Mouse (Mus musculus): ENCODE data around the gene Hsbp1. TPM values are rescaled to one million over a fixed set of nuclear protein-coding genes. Genes with fewer than 3 reads are reported as not detected.

The Hsbp1 gene
- total RNA-seq, 2 experiments from 2014 or later = 561 to 593 TPM

GRCm38 (mm10) chr8:119385854-119386253 is 41.6 kb downstream of the Hsbp1 start:
- no peak for DNase-seq (ENCODE audit: low spot score in 2 of 2)

GRCm38 (mm10) chr8:119386988-119387387 is 42.7 kb downstream of the Hsbp1 start:
- DNase-seq (ENCODE audit: low spot score in 2 of 2) = no peak

DNA sequence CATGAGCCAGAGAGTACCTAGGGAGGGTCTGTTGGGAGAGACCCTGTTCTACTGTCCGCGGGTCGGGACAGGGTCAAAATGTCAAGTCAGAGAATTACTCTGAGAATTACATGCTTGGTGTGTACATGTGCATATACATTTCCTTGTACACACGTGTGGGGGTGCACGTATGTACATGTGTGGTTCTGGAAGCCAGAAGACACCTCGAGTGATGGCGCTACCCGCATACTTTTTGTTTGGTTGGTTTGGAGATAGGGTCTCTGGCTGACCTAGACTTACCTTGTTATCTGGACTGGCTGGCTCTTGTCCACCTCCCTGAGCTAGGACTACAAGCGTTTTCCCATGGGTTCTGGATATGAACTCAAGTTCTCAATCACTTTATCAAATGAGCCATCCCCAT is 49.8 kb downstream of the Hsbp1 start:
- no peak for DNase-seq (ENCODE audit: low spot score in 2 of 2)

DNA sequence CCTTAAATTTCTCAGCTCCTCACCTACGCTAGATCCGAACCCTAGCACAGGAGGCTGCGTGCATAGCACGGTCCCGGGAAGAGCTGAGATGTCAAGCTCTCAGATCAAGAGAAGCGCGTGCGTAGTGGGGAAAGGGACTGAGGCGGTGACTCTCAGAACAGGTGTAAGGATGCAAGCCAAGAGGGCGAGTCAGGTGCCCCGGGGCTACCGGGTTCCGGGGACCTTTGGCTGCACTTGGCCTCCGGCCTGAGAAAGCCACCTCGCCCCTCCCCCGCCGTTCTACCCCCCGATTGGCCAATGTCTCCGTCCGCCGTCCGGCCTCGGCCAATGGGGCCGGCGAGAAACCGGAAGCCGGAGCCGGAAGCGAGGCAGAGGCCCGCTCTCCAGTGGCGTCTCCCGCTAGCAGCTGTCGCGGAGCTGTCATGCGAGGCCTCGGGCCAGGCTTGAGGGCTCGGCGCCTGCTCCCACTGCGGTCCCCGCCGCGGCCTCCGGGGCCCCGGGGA is 50.3 kb downstream of the Hsbp1 start, which contains the start of gene Mlycd:
Gene Mlycd (plus strand): TSS at position 355 of the 503 bp plus-strand sequence.
- DNase-seq (ENCODE audit: low spot score in 2 of 2) = peak; percentile 89 to 93

DNA sequence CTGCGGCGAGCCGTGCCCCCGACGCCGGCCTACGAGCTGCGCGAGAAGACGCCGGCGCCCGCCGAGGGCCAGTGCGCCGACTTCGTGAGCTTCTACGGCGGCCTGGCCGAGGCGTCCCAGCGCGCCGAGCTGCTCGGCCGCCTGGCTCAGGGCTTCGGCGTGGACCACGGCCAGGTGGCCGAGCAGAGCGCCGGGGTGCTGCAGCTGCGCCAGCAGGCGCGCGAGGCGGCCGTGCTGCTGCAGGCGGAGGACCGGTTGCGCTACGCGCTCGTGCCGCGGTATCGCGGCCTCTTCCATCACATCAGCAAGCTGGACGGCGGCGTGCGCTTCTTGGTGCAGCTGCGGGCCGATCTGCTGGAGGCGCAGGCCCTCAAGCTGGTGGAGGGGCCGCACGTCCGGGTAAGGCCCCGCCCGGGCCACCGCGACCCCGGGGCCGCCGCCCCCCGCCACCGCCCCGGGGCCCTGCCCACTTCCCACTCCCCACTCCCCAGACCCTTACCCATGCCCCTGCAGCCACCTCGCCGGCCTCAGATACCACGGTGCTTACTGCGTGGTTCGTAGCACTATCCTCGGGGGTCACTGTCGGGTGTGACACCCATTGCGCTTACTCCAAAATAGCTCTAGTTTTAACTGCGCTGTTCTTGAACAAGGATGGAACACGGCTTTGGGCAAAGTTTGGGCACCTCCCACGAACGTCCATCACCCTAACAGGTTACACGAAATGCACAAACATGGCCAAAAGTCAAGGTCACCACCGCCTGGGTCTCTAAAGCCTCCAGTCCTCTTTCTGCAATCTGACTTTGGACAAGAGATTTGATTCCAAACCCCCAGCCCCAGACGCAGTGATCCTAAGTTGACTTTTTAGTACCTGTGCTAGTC is 51.0 kb downstream of the Hsbp1 start:
- DNase-seq (ENCODE audit: low spot score in 2 of 2) = no peak

Other genes starting within 250 kb of the Hsbp1 start
- gene Mlycd, start 50.4 kb downstream of the Hsbp1 start, total RNA-seq (2021) = 10 to 100 TPM; 20.3 to 22.3 TPM
- under 1 TPM; 0.25 to 0.33 TPM for gene Osgin1, start 89.6 kb downstream of the Hsbp1 start, total RNA-seq (2021)
- gene Necab2, start 102.2 kb downstream of the Hsbp1 start, total RNA-seq (2021) = 100 to 1,000 TPM; 112 to 114 TPM
- under 1 TPM; 0.21 to 0.22 TPM for gene Slc38a8, start 157.2 kb downstream of the Hsbp1 start, total RNA-seq (2021)
- gene Mbtps1, start 214.2 kb downstream of the Hsbp1 start, total RNA-seq (2021) = 10 to 100 TPM; 62.7 to 67.9 TPM
- gene Hsdl1, start 230.7 kb downstream of the Hsbp1 start, total RNA-seq (2021) = 10 to 100 TPM; 52.3 to 53.2 TPM
- under 1 TPM; 0.45 to 0.57 TPM for gene Dnaaf1, start 230.7 kb downstream of the Hsbp1 start, total RNA-seq (2021)

All from layer of hippocampus, postnatal 10 days (tissue).